Mouse (Mus musculus) lung, adult 2 months (tissue): ENCODE measurements around the gene Mras. TPM values are rescaled to one million over a fixed set of nuclear protein-coding genes. Genes with fewer than 3 reads are reported as not detected.

Experiments used
- DNase-seq: peaks from one replicate; pipeline ENCODE4 v3.0.0; 2022
- H3K4me1 ChIP-seq: fragments of 200-500 bp; 2 replicates; pipeline ENCODE4 v1.6.1; 2011; ENCODE audit warnings: low read length; ENCODE audit not compliant: control insufficient read depth, insufficient read depth
- H3K4me3 ChIP-seq: fragments of 200-500 bp; replicated peaks from 2 replicates; pipeline ENCODE3; 2011; ENCODE audit warnings: low read depth, mild to moderate bottlenecking, control low read depth, low read length; ENCODE audit errors: extremely low read depth
- CTCF ChIP-seq: fragments of 200-500 bp; IDR thresholded peaks from 2 replicates; pipeline ENCODE4 v1.5.1; 2011; ENCODE audit warnings: mild to moderate bottlenecking, low read length, control low read depth; ENCODE audit not compliant: insufficient read depth
- POLR2A ChIP-seq: fragments of 200-500 bp; IDR thresholded peaks from 2 replicates; pipeline ENCODE4 v1.6.1; 2011; ENCODE audit warnings: low read depth, mild to moderate bottlenecking, control low read depth, low read length, borderline replicate concordance; ENCODE audit errors: extremely low read depth
- WGBS: fragments of 180-500 bp; shearing (Covaris S2); methylation state at CpG from one replicate; pipeline ENCODE4 v1.1.7; 2018; 5-methylcytosine and 5-hydroxymethylcytosine counted together
- polyA plus RNA-seq: library from polyadenylated mRNA; depleted of rRNA; stranded (reverse); fragments of >200 nt; gene quantifications from 2 replicates; pipeline ENCODE4 v1.2.3, GENCODE M21; 2012

The Mras gene
- polyA plus RNA-seq, 1 experiment, result 9.2 TPM

GRCm38 (mm10) chr9:99418377-99418776, 18.8 kb downstream of the Mras start:
- peaks cover 6% of the 10 kb centered on the region for H3K4me1 ChIP-seq
- no peak overlapping the region for H3K4me3 ChIP-seq
- TF ChIP-seq POLR2A (no peak), CTCF (no peak)
- WGBS, result 75% methylated on average over 5 of the region's 5 CpGs
- DNase-seq, result no peak

- DNase-seq, result no peak
- TF ChIP-seq POLR2A (no peak), CTCF (no peak)
- Histone ChIP-seq H3K4me1 (peaks cover 6% of the 10 kb centered on the region), H3K4me3 (no peak overlapping the region)
- 41% methylated on average over 4 of the region's 4 CpGs for WGBS
Observed at GRCm38 (mm10) chr9:99417288-99417846, 19.8 kb downstream of the Mras start.

- TF ChIP-seq CTCF (no peak), POLR2A (no peak)
- 81% methylated on average over 3 of the region's 3 CpGs for WGBS
- no peak overlapping the region for H3K4me3 ChIP-seq
- peaks cover 6% of the 10 kb centered on the region for H3K4me1 ChIP-seq
- no peak for DNase-seq
Observed at GRCm38 (mm10) chr9:99416809-99417208, 20.4 kb downstream of the Mras start.

- Histone ChIP-seq H3K4me3 (no peak overlapping the region), H3K4me1 (peaks cover 2% of the 10 kb centered on the region; the same call in 1 of the 2 replicates)
- 80% methylated on average over 4 of the region's 4 CpGs for WGBS
- DNase-seq, result no peak
- TF ChIP-seq CTCF (no peak), POLR2A (no peak)
Observed at GRCm38 (mm10) chr9:99411785-99412184, 25.4 kb downstream of the Mras start.

- no peaks in the 10 kb centered on the region for H3K4me1 ChIP-seq
- WGBS, result 85% methylated on average over 5 of the region's 5 CpGs
- no peak for TF ChIP-seq CTCF
- TF ChIP-seq POLR2A, result no peak
- no peak for DNase-seq
- no peak overlapping the region for H3K4me3 ChIP-seq
Observed at GRCm38 (mm10) chr9:99411093-99411492, 26.1 kb downstream of the Mras start.

GRCm38 (mm10) chr9:99409280-99409679, 27.9 kb downstream of the Mras start:
- H3K4me1 ChIP-seq, result no peaks in the 10 kb centered on the region; the same call in 1 of the 2 replicates
- no peak for DNase-seq
- TF ChIP-seq POLR2A (no peak), CTCF (no peak)
- no peak overlapping the region for H3K4me3 ChIP-seq
- 70% methylated on average over 3 of the region's 3 CpGs for WGBS

- Histone ChIP-seq H3K4me3 (no peak overlapping the region), H3K4me1 (peaks cover 3% of the 10 kb centered on the region; the same call in 1 of the 2 replicates)
- DNase-seq, result no peak
- TF ChIP-seq POLR2A (no peak), CTCF (no peak)
- WGBS, result 56% methylated on average over 9 of the region's 9 CpGs
Observed at GRCm38 (mm10) chr9:99401288-99401974, 35.8 kb downstream of the Mras start.

- no peak for DNase-seq
- TF ChIP-seq POLR2A, result no peak
- TF ChIP-seq CTCF, result no peak
- 63% methylated on average over 6 of the region's 6 CpGs for WGBS
- no peak overlapping the region for H3K4me3 ChIP-seq
- peaks cover 3% of the 10 kb centered on the region; the same call in 1 of the 2 replicates for H3K4me1 ChIP-seq
Observed at GRCm38 (mm10) chr9:99400781-99401180, 36.4 kb downstream of the Mras start.

- no peak overlapping the region for H3K4me3 ChIP-seq
- WGBS, result 84% methylated on average over 13 of the region's 13 CpGs
- no peak for DNase-seq
- TF ChIP-seq CTCF (no peak), POLR2A (no peak)
- 0 out of 2 replicates have a peak, but pooled peaks cover 3% of the 10 kb centered on the region for H3K4me1 ChIP-seq
Observed at GRCm38 (mm10) chr9:99397056-99397815, 39.9 kb downstream of the Mras start.

- Histone ChIP-seq H3K4me1 (no peaks in the 10 kb centered on the region), H3K4me3 (no peak overlapping the region)
- WGBS, result 64% methylated on average over 11 of the region's 11 CpGs
- TF ChIP-seq POLR2A, result no peak
- no peak for TF ChIP-seq CTCF
- DNase-seq, result no peak
Observed at GRCm38 (mm10) chr9:99394366-99394765, 42.8 kb downstream of the Mras start.
